Mouse (Mus musculus) left cerebral cortex, adult 9 months (tissue): ENCODE measurements around the gene Gm10053.
"Not testable (repeated sequence)": the region's sequence is repeated elsewhere in the genome, so short reads cannot be mapped to it uniquely, and the experiment has no call there.

ENCODE experiments used
- DNase-seq, 2 experiments: peaks; one replicate each; pipeline ENCODE4 v3.0.0; 2022; ENCODE audit warnings: low spot score in 2 of 2

Gm10053 gene

GRCm38 (mm10) chr19:24875129-24875870, at the start of gene Gm10053:
TSS of gene Gm10053 (plus strand) at chr19:24875686.
- not testable (repeated sequence) for DNase-seq

GRCm38 (mm10) chr19:24842080-24842479, 33.4 kb upstream of the Gm10053 start:
- DNase-seq, result no peak

DNA sequence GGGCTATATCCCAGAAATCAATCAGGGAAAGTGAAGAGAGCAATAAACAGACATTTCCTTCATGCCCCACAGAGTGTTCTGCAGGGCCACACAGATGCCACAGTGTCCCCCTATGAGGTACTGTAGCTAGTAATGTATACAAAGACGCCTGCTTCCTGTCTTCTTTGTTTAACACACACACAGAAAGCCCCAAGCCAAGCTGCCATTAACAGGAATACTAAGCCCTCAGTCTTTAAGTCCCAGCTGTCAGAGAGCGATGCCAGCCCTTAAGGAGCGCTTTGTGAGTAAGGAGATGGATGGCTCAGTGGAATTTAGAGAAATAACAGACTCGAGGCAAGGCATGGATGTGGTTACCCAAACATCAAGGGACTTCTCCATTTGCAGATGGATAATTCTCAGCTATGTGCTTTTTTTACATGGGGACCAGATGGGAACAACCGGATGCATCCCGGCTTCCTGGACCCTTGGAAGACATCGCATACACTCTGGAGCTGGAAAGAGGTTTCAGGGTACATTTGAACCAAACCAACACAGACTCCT, 30.4 kb upstream of the Gm10053 start:
- DNase-seq, result no peak

- DNase-seq, result no peak
These were observed 27.1 kb upstream of the Gm10053 start for GRCm38 (mm10) chr19:24848345-24848744.

DNA sequence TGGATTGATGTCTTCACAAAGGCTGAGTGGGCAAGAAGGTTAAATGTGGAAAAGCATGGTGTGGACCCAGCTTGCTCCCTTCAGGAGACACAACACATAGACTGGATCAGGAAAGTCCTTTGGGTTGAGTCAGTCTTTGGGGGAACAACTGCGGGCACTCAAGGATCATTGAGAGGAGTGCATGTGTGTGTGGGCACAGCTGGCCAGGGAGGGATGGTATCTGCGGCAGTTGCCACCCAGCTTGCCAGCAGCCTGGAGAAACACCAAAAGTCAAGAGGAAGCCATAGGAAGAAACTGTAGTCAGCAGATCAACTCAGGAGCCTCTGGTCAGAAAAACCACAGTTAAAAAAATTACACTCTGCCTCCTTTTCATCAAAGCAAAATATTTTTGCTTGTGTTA, 26.6 kb upstream of the Gm10053 start:
- DNase-seq, result no peak

DNA sequence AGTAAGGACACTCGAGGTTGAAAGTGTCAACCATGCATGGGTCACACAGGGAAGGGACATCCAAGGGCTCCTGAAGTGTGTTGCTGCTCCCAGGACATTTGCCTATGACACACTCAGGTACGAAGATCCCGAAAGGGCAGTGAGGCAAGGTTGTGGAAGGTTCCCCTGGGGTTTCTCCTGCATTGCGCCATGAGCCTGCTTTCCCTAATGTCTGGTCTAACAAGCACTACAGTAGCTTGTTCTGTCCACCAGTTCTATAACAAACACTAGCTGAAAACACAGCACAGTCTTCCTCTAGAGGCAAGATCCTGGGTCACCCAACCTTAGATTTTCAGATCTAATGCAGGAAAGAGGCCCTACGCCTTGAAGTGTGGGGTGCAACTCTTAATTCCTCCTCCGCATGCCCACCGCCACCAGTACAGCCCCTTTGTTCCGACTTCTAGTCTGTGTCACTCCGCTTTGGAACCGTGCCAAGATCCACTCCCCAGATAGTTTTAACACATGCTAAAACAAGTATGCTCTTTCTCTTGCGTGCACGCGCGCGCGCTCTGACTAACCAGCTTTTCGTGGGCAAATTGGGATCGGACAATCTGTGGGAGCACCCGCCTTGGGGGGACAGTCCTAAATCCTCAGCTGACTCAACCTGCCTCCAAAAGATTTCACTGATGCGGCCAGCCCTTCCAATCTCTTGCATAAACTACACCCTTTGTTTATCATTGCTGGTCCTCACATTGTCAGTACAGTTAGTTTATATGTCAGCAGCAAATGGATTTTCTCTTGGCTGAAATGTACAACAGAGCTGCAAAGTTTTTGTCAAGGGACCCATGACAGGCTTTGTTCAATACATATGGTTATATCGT, 23.8 kb upstream of the Gm10053 start:
- DNase-seq, result no peak

DNA sequence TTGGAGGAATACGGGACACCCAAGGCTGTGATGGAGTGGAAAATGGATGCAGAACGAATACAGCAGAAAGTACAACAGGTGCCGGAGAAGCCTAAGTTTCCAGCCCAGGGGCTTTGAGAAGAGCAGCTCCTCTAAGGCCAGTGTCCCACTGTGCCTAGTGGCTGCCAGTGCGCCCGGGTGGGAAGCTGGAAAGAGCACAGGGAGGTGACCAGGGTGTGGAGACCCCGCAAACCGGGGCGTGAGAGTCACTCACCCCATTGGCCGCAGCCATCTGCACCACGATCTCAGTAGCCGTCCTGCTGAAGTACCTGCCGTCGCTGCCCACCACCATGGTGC, 14.2 kb upstream of the Gm10053 start:
- DNase-seq, result no peak

DNA sequence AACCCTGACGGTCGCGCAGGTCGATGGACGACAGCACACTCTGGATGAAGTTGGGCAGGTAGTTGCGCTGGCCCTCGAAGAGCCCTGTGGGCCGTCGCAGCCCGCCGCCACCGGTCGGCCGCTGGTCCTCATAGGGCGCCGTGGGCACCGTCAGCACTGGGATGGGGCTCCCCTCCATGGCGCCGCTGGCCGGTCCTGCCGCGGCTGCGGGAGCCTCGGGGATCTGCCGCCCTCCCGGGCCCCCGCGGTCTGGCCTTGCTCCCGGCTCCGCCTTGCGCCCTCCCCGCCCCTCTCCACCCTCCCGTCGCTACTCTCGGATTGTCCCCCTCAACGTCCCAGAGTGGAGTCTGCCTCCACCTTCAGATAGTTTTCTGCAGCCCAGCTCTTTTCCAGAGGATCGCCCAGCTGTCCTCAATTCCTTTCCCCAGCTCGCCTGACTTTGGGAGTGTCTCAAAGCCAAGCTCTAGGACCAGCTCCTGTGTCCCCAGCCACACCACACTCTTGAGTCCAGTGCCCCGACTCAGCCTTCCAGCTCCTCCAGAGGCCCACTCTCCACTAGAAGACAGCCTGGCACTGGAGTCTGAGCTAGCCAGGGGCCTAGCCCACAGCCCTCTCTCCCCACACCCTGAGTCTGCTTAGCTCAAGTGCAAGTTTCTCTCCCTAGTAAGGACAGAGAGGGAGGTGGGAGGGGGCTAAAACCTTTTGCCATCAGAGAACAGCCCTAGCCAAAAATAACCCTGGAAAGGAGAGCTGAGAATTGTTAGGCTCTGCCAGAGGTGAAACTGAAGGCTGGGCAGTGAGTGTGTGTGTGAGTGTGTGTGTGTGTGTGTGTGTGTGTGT, 13.7 kb upstream of the Gm10053 start, which contains the start of gene Pgm5:
Gene Pgm5 (minus strand): TSS at position 244 of the 840 bp plus-strand sequence.
- DNase-seq, result no peak

DNA sequence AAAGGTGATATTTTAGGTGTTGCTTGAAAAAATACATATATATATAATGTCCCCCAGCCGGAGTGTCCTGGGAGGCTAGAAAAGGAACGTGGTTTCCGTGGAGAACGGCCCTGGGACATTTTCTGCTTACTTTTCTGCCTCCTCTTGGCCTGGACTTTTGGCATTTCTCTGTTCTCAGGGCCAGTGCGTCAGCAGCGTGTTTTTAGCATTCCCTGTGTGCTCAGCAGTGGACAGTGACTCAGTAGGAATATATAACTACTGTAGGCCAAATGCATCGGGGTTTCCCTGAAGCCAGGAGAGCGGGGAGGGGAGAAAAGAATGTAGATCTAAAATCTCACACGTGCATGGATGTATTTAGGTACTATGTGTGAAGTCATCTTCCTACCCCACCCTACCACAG, 10.1 kb upstream of the Gm10053 start:
- DNase-seq, result no peak

DNA sequence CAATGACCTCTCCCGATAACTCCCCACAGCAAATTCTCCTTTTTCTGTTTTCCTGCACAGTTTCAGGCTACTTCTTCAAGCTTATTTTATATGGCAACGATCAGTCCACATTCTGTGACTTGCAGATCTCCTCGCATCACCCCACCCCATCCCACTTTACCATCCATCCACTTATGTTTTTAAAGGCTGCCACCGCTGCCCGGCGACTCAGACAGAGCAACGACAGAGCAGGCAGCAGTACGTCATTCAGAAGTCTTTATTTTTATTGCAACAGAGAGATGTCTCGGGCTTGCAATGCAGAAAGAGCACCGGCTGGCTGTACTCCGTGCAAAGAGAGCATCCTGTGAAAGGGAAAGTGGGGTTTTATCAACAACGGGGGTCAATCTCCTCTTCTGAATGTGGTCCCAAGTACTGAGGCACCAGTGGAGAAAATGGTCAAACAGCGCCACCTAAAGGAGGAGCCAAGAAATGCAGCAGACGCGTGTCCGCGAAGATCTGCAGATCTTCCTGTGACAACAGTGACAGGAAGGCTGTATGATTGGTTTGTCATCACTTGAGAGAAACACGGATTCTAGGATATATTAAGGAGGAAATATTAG, 4.3 kb upstream of the Gm10053 start:
- peak in 1 of 2 experiments; percentile 71 for DNase-seq

DNA sequence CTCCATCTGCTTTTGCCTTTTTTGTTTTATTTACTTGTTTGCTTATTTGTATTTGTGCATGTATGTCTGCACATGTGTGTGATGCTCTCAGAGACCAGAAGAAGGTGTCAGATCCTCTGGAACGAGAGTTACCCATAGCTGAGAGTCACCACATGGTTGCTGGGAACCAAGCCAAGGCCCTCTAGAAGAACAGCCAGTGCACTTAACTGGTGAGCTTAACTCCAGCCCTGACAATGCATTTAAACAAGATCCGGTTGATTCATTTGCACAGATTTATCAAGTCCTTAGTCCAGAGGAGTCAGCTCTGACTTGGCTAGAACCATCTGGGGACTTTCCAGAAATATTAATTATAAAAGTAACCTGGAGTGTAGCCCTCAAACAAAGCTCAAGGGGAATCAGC, 1.6 kb upstream of the Gm10053 start:
- DNase-seq, result no peak

- no peak for DNase-seq
These were observed 5.8 kb downstream of the Gm10053 start for GRCm38 (mm10) chr19:24881237-24881636.

DNA sequence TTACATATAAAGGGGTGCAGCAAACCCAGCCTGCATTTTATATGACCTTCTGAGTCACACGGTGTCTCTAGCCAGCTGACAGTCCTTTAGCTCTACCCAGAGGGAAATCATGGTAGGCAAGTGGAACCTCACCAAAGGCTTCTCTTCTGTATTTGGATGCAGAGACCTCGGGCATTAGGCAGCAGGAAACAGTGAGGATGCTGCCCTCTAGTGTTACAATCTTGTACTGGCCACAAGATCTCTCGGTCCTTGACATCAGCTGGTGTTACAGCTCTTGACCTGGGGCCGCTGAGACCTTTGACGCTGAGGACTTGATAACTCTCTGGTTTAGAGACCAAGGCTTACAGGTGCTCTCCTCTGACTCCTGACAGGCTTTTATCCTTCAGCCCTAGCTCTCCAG, 10.0 kb downstream of the Gm10053 start:
- DNase-seq, result peak in 1 of 2 experiments; percentile 71

GRCm38 (mm10) chr19:24886888-24887287, 11.4 kb downstream of the Gm10053 start:
- no peak for DNase-seq

GRCm38 (mm10) chr19:24896536-24896935, 21.1 kb downstream of the Gm10053 start:
- DNase-seq, result no peak

GRCm38 (mm10) chr19:24897006-24897895, 21.8 kb downstream of the Gm10053 start:
- DNase-seq, result no peak

- no peak for DNase-seq
These were observed 22.6 kb downstream of the Gm10053 start for GRCm38 (mm10) chr19:24897896-24898736.

DNA sequence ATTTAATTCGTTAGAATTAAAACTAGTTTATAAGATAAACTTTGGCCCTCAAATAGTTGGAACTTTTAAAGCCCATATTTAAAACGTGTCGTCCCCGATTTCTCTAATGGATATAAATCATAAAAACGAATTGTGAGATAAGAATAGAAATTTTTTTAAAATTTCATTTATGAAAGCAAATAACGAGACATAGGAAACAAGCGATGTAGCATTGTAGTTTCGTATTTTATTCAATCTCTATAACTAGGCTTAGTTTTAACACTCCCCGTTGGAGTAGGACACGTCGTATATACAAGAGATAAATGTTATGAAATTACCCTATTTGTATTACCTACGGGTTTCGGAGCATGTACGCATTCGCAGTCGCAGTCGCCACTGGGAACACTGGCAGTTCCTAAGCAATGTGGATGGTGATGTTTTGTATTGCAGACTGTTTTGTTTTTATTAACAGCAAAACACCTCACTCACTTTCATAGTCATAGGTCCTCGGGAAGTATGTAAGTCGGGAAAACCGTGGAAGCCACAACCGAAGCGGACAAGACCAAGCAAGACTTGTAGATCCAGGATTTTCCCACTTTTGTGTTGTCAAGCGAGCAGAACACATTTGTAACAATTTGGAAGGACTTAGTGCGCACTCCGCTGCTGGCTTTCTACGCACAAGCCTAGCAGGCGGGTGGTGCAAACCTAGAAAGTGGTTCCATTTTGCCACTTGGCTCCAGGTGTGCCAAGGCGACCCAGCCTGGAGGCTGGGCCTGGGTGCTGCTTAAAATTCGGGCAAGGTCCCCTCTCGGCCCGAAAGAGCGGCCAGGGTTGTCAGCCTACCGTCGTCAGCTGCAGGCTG, 23.5 kb downstream of the Gm10053 start:
- DNase-seq, result no peak
